29 mouse cellular contexts compared by ENCODE assay signal in genomic region chr9:98527226-98527625, GRCm38 (mm10). TPM values are rescaled to one million over a fixed set of nuclear protein-coding genes. Genes with fewer than 3 reads are reported as not detected.
A peak's percentile ranks its signal among the peaks of the same experiment; 100 is the strongest.
DNase-seq lines count a peak whose midpoint lies in the region; ATAC-seq and TF ChIP-seq lines count a peak whose summit lies in the region.
"Had no signal": no experiment of that assay in that cellular context is flagged by ENCODE, and none has a peak within 500 bp of the region (broad histone marks: within the 10 kb centered on the region; RNA-seq: fewer than 3 reads in every experiment).

No protein-coding gene starts in this region.

- H3K27me3 ChIP-seq in forebrain, embryonic 15.5 days = no peaks in the 10 kb centered on the region
- H3K27me3 ChIP-seq in forebrain, embryonic 10.5 days (ENCODE audit: poor library complexity, severe bottlenecking) = peaks cover 42% of the 10 kb centered on the region
- no peaks in the 10 kb centered on the region for H3K27me3 ChIP-seq in kidney, adult 2 months (replicated peaks; ENCODE audit: control insufficient read depth, insufficient read depth, low read length)
- H3K27me3 ChIP-seq: embryonic facial prominence, embryonic 15.5 days; forebrain, embryonic 13.5 days; hindbrain, embryonic 15.5 days; liver, embryonic 12.5 days; midbrain, embryonic 13.5 days; stomach, embryonic 15.5 days had no signal

- H3K27ac ChIP-seq in forebrain, embryonic 15.5 days (replicated peaks) = peak overlapping the region; percentile 27; the same call in 1 of the 2 replicates
- no peak overlapping the region for H3K27ac ChIP-seq in forebrain, embryonic 10.5 days
- H3K27ac ChIP-seq in kidney, adult 2 months (ENCODE audit: insufficient read depth, low read depth, low read length) = no peak overlapping the region
- H3K27ac ChIP-seq: embryonic facial prominence, embryonic 10.5 days; embryonic facial prominence, embryonic 15.5 days; forebrain, embryonic 13.5 days; heart, embryonic 10.5 days; hindbrain, embryonic 15.5 days; liver, embryonic 12.5 days; midbrain, embryonic 13.5 days; stomach, embryonic 15.5 days had no signal

- no peak for ATAC-seq in forebrain, embryonic 15.5 days (replicated peaks)
- ATAC-seq: CD4-positive, CD25-positive, alpha-beta regulatory T cell, adult 4 months; forebrain, embryonic 13.5 days; liver, embryonic 12.5 days; liver, postnatal 0 days; midbrain, embryonic 13.5 days had no signal

- H3K4me1 ChIP-seq in forebrain, embryonic 15.5 days = peaks cover 43% of the 10 kb centered on the region
- H3K4me1 ChIP-seq in forebrain, embryonic 10.5 days = peaks cover 28% of the 10 kb centered on the region
- no peaks in the 10 kb centered on the region for H3K4me1 ChIP-seq in kidney, adult 2 months (ENCODE audit: control insufficient read depth, insufficient read depth, low read length)
- H3K4me1 ChIP-seq: embryonic facial prominence, embryonic 15.5 days; heart, embryonic 10.5 days; liver, embryonic 12.5 days; stomach, embryonic 15.5 days had no signal

- no peak overlapping the region for H3K4me3 ChIP-seq in forebrain, embryonic 15.5 days
- H3K4me3 ChIP-seq in forebrain, embryonic 10.5 days = no peak overlapping the region
- no peak overlapping the region for H3K4me3 ChIP-seq in kidney, adult 2 months (ENCODE audit: insufficient read depth, low read depth, low read length)
- H3K4me3 ChIP-seq: embryonic facial prominence, embryonic 10.5 days; embryonic facial prominence, embryonic 15.5 days; forebrain, embryonic 13.5 days; heart, embryonic 10.5 days; hindbrain, embryonic 15.5 days; liver, embryonic 12.5 days; megakaryocyte, embryonic 14.5 days; midbrain, embryonic 13.5 days; stomach, embryonic 15.5 days had no signal

- WGBS in forebrain, embryonic 15.5 days = 53% methylated on average over 7 of the region's 7 CpGs
- whole genome bisulfite sequencing in forebrain, embryonic 10.5 days = 87% methylated on average over 7 of the region's 7 CpGs
- 42% methylated on average over 7 of the region's 7 CpGs for WGBS in kidney, adult 2 months

- no peaks in the 10 kb centered on the region for H3K9me3 ChIP-seq in forebrain, embryonic 15.5 days
- no peaks in the 10 kb centered on the region for H3K9me3 ChIP-seq in forebrain, embryonic 10.5 days
- H3K9me3 ChIP-seq: embryonic facial prominence, embryonic 10.5 days; embryonic facial prominence, embryonic 15.5 days; forebrain, embryonic 13.5 days; heart, embryonic 10.5 days; hindbrain, embryonic 15.5 days; liver, embryonic 12.5 days; megakaryocyte, embryonic 14.5 days; midbrain, embryonic 13.5 days; stomach, embryonic 15.5 days had no signal

- no peak overlapping the region for H3K9ac ChIP-seq in forebrain, embryonic 15.5 days (replicated peaks)
- H3K9ac ChIP-seq: embryonic facial prominence, embryonic 15.5 days; forebrain, embryonic 13.5 days; hindbrain, embryonic 15.5 days; liver, embryonic 12.5 days; liver, postnatal 0 days; midbrain, embryonic 13.5 days; stomach, embryonic 15.5 days had no signal

- H3K36me3 ChIP-seq in forebrain, embryonic 15.5 days = no peaks in the 10 kb centered on the region
- no peaks in the 10 kb centered on the region for H3K36me3 ChIP-seq in forebrain, embryonic 10.5 days (replicated peaks)
- no peaks in the 10 kb centered on the region for H3K36me3 ChIP-seq in kidney, adult 2 months (ENCODE audit: control insufficient read depth, insufficient read depth, low read length)
- H3K36me3 ChIP-seq: embryonic facial prominence, embryonic 10.5 days; embryonic facial prominence, embryonic 15.5 days; heart, embryonic 10.5 days; hindbrain, embryonic 15.5 days; liver, embryonic 12.5 days; midbrain, embryonic 13.5 days; stomach, embryonic 15.5 days had no signal

- TF ChIP-seq POLR2A in kidney, adult 2 months (IDR thresholded peaks at IDR 0.05; ENCODE audit: low read depth, low read length) = no peak

- TF ChIP-seq CTCF in kidney, adult 2 months (conservative IDR thresholded peaks at IDR 0.05; ENCODE audit: insufficient read depth, insufficient read length, low read depth, low read length) = no peak

- H3K4me2 ChIP-seq in forebrain, embryonic 15.5 days (replicated peaks) = no peak overlapping the region
- H3K4me2 ChIP-seq: embryonic facial prominence, embryonic 15.5 days; forebrain, embryonic 13.5 days; hindbrain, embryonic 15.5 days; liver, embryonic 12.5 days; midbrain, embryonic 13.5 days; stomach, embryonic 15.5 days had no signal

- no peak for DNase-seq in forebrain, embryonic 10.5 days (ENCODE audit: extremely low spot score, low spot score)
- peak; percentile 54 for DNase-seq in kidney, adult 2 months
- DNase-seq in kidney, adult 18-20 months = no peak
- DNase-seq in retina, postnatal 1 day = peak; percentile 29
- no peak for DNase-seq in retina, embryonic 14.5 days (ENCODE audit: low spot score)
- no peak for DNase-seq in adrenal gland, adult 18-20 months (ENCODE audit: low spot score in 2 of 2)
- DNase-seq: adrenal gland, adult 8-10 months; cerebellum, adult 9-11 months; gastrocnemius, postnatal 14 days; layer of hippocampus, postnatal 36 days; left cerebral cortex, postnatal 4 days; liver, postnatal 0 days; lung, postnatal 36 days; right cerebral cortex, postnatal 25 days had no signal

RNA-seq across cellular contexts. Expression of gene Copb2, which starts 36.3 kb away (rescaled TPM):
- 128 and 133 TPM in 2 replicates for polyA plus RNA-seq in forebrain, embryonic 15.5 days (2015; fragmentation: Nextera tagmentation; extraction: Ambion mirVana)
- polyA plus RNA-seq in forebrain, embryonic 10.5 days (2016; fragmentation: Nextera tagmentation; extraction: Ambion mirVana) = 157 TPM in 2 replicates
- polyA plus RNA-seq in kidney, adult 2 months (2012; rRNA removed) = 37.8 and 43.3 TPM in 2 replicates
- 100 to 1,000 TPM; 115 to 126 TPM for total RNA-seq in adrenal gland, adult 18-20 months (2021)

RNA-seq across cellular contexts. Expression of gene Rbp2, which starts 41.3 kb away (rescaled TPM):
- polyA plus RNA-seq in forebrain, embryonic 15.5 days (2015; fragmentation: Nextera tagmentation; extraction: Ambion mirVana) = 0.53 TPM in 1 of 2 replicates, not detected in the other
- polyA plus RNA-seq in forebrain, embryonic 10.5 days (2016; fragmentation: Nextera tagmentation; extraction: Ambion mirVana) = 0.22 TPM in 1 of 2 replicates, not detected in the other
- not detected in 2 replicates for polyA plus RNA-seq in kidney, adult 2 months (2012; rRNA removed)
- total RNA-seq in adrenal gland, adult 18-20 months (2021) = not detected
- total RNA-seq: adrenal gland, adult 8-10 months; gastrocnemius, postnatal 14 days; granulocyte monocyte progenitor cell, adult 5-6 weeks; hematopoietic stem cell, adult 5-6 weeks; layer of hippocampus, postnatal 36 days; left cerebral cortex, postnatal 4 days; monocyte, adult 5-6 weeks had no signal
- polyA plus RNA-seq: CD4-positive, CD25-positive, alpha-beta regulatory T cell, adult 4 months; cortical plate, adult 2 months; forebrain, embryonic 13.5 days; midbrain, embryonic 13.5 days had no signal

Comparison
In these comparisons a context has a peak if more than half of its experiments do, and no peak if none do; other contexts are left out.
1. DNase-seq: peak in kidney, adult 2 months (single experiment) and retina, postnatal 1 day (single experiment); none in forebrain, embryonic 10.5 days (single experiment), kidney, adult 18-20 months (single experiment), retina, embryonic 14.5 days (single experiment) and adrenal gland, adult 18-20 months (0 of 2).